In the genomic region with DNA sequence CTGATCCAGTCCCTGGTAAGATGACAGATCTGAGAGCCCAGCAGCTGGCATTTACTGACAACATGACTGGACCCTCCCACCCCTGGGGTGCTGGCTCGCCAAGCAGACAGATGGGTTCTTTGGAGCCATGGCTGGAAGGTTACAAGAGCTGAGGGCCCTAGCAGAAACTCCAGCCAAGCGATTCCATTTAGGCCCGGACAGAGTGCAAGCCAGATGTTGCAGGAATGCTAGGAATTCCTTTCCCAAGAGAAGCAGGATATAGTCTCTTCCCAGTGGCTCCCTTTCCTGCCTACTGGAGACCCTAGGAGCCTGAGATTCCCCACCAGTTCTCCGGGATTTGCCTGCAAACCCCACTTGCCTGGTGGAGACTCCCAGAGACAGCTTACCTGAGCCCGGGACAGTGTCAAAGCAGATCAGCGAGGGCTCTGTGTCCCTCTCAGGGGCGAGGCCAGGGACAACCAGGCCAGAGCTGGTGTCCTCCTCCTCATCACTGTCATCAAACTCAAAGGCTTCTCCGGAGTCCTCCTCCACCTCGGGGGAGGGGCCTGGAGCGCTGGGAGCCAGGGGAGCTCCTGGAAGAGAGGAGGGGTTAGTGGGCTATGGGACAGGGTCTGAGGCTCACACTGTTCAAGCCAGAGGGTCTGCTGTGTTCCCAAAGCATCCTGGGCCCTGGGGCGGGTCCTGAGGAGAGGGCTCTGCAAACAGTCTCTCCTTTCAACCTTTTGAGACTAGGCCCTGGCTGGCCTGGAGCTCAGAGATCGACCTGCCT, we compare ENCODE assay signal across 7 mouse cellular contexts. TPM values are rescaled to one million over a fixed set of nuclear protein-coding genes. Genes with fewer than 3 reads are reported as not detected.
A peak's percentile ranks its signal among the peaks of the same experiment; 100 is the strongest.
DNase-seq lines count a peak whose midpoint lies in the region; ATAC-seq lines count a peak whose summit lies in the region.

No protein-coding gene starts in this region.

- WGBS in liver, embryonic 11.5 days, result 40% methylated on average over 12 of the region's 12 CpGs
- WGBS in embryonic facial prominence, embryonic 11.5 days, result 16% methylated on average over 12 of the region's 12 CpGs
- 29% methylated on average over 12 of the region's 12 CpGs for WGBS in hindbrain, embryonic 14.5 days
- 26% methylated on average over 12 of the region's 12 CpGs for WGBS in neural tube, embryonic 13.5 days

- DNase-seq in liver, embryonic 11.5 days (ENCODE audit: low spot score), result no peak
- no peak for DNase-seq in liver
- peak; percentile 53 for DNase-seq in embryonic facial prominence, embryonic 11.5 days (ENCODE audit: low spot score)
- no peak for DNase-seq in hindbrain, embryonic 14.5 days (ENCODE audit: low spot score)
- DNase-seq in spleen, postnatal 36 days (ENCODE audit: low spot score in 2 of 2), result no peak
- DNase-seq in thymus, adult 18-20 months, result no peak

- ATAC-seq in liver, embryonic 11.5 days (replicated peaks; ENCODE audit: low FRiP score), result no peak
- no peak for ATAC-seq in embryonic facial prominence, embryonic 11.5 days (replicated peaks; ENCODE audit: insufficient number of reproducible peaks, low FRiP score, low TSS enrichment, low read depth)
- no peak for ATAC-seq in hindbrain, embryonic 14.5 days (ENCODE audit: low FRiP score)
- ATAC-seq in neural tube, embryonic 13.5 days (ENCODE audit: low read depth), result no peak

- H3K4me2 ChIP-seq in liver, embryonic 11.5 days, result no peak overlapping the region
- no peak overlapping the region for H3K4me2 ChIP-seq in embryonic facial prominence, embryonic 11.5 days (ENCODE audit: low read depth, low read length)
- H3K4me2 ChIP-seq in hindbrain, embryonic 14.5 days (replicated peaks), result no peak overlapping the region
- H3K4me2 ChIP-seq in neural tube, embryonic 13.5 days, result no peak overlapping the region

- H3K27me3 ChIP-seq in liver, embryonic 11.5 days (replicated peaks; ENCODE audit: control insufficient read depth, insufficient read depth, low read length), result no peaks in the 10 kb centered on the region
- no peaks in the 10 kb centered on the region for H3K27me3 ChIP-seq in embryonic facial prominence, embryonic 11.5 days (ENCODE audit: control insufficient read depth, insufficient read depth, low read length)
- no peaks in the 10 kb centered on the region for H3K27me3 ChIP-seq in hindbrain, embryonic 14.5 days (ENCODE audit: control insufficient read depth, insufficient read depth, low read length)
- no peaks in the 10 kb centered on the region for H3K27me3 ChIP-seq in neural tube, embryonic 13.5 days

- peak overlapping the region; percentile 57; the same call in 1 of the 2 replicates for H3K27ac ChIP-seq in liver, embryonic 11.5 days (ENCODE audit: low read depth, low read length)
- peak overlapping the region; percentile 62; the same call in 1 of the 2 replicates for H3K27ac ChIP-seq in embryonic facial prominence, embryonic 11.5 days (replicated peaks; ENCODE audit: low read depth, low read length)
- 0 out of 2 replicates have a peak overlapping the region, but pooled peaks have one; percentile 0 for H3K27ac ChIP-seq in hindbrain, embryonic 14.5 days
- H3K27ac ChIP-seq in neural tube, embryonic 13.5 days (replicated peaks), result peak overlapping the region; percentile 52

- H3K4me3 ChIP-seq in liver, embryonic 11.5 days (ENCODE audit: low read depth, low read length), result no peak overlapping the region
- H3K4me3 ChIP-seq in embryonic facial prominence, embryonic 11.5 days (ENCODE audit: low read depth, low read length), result no peak overlapping the region
- no peak overlapping the region for H3K4me3 ChIP-seq in hindbrain, embryonic 14.5 days (replicated peaks; ENCODE audit: low read length)
- H3K4me3 ChIP-seq in neural tube, embryonic 13.5 days, result no peak overlapping the region

- H3K9me3 ChIP-seq in liver, embryonic 11.5 days (ENCODE audit: control insufficient read depth, low read length), result no peaks in the 10 kb centered on the region
- H3K9me3 ChIP-seq in embryonic facial prominence, embryonic 11.5 days (replicated peaks; ENCODE audit: control insufficient read depth, low read length), result no peaks in the 10 kb centered on the region
- H3K9me3 ChIP-seq in hindbrain, embryonic 14.5 days (ENCODE audit: control insufficient read depth, low read length), result no peaks in the 10 kb centered on the region
- no peaks in the 10 kb centered on the region for H3K9me3 ChIP-seq in neural tube, embryonic 13.5 days

- no peak overlapping the region for H3K9ac ChIP-seq in liver, embryonic 11.5 days (ENCODE audit: low read depth, low read length)
- peak overlapping the region; percentile 22; the same call in 1 of the 2 replicates for H3K9ac ChIP-seq in embryonic facial prominence, embryonic 11.5 days (replicated peaks; ENCODE audit: low read length)
- no peak overlapping the region for H3K9ac ChIP-seq in hindbrain, embryonic 14.5 days
- H3K9ac ChIP-seq in neural tube, embryonic 13.5 days, result peak overlapping the region; percentile 34; the same call in 1 of the 2 replicates

- H3K4me1 ChIP-seq in liver, embryonic 11.5 days (replicated peaks; ENCODE audit: control insufficient read depth, insufficient read depth, low read length), result peaks cover 3% of the 10 kb centered on the region; the same call in 1 of the 2 replicates
- H3K4me1 ChIP-seq in embryonic facial prominence, embryonic 11.5 days (ENCODE audit: control insufficient read depth, insufficient read depth, low read length), result no peaks in the 10 kb centered on the region
- peaks cover 10% of the 10 kb centered on the region; the same call in 1 of the 2 replicates for H3K4me1 ChIP-seq in hindbrain, embryonic 14.5 days (replicated peaks; ENCODE audit: control insufficient read depth, insufficient read depth, low read length)
- peaks cover 40% of the 10 kb centered on the region for H3K4me1 ChIP-seq in neural tube, embryonic 13.5 days (replicated peaks)

- no peaks in the 10 kb centered on the region for H3K36me3 ChIP-seq in liver, embryonic 11.5 days (ENCODE audit: control insufficient read depth, insufficient read depth, low read length)
- H3K36me3 ChIP-seq in embryonic facial prominence, embryonic 11.5 days (replicated peaks; ENCODE audit: control insufficient read depth, insufficient read depth, low read depth, low read length), result no peaks in the 10 kb centered on the region; the same call in none of the 2 replicates
- peaks cover 53% of the 10 kb centered on the region for H3K36me3 ChIP-seq in hindbrain, embryonic 14.5 days (replicated peaks; ENCODE audit: control insufficient read depth, insufficient read depth)
- peaks cover 87% of the 10 kb centered on the region for H3K36me3 ChIP-seq in neural tube, embryonic 13.5 days

RNA-seq across cellular contexts. Expression of gene Arhgef10l, which starts 54.8 kb away (rescaled TPM):
- polyA plus RNA-seq in liver, embryonic 11.5 days (2014; fragmentation: Nextera tagmentation; extraction: Ambion mirVana), result 5.0 and 6.7 TPM in 2 replicates
- 8.7 and 10.5 TPM in 2 replicates for polyA plus RNA-seq in embryonic facial prominence, embryonic 11.5 days (2014; fragmentation: Nextera tagmentation; extraction: Ambion mirVana)
- polyA plus RNA-seq in hindbrain, embryonic 14.5 days (2014; fragmentation: Nextera tagmentation; extraction: Ambion mirVana), result 19.6 and 21.9 TPM in 2 replicates
- 28.6 and 28.8 TPM in 2 replicates for polyA plus RNA-seq in neural tube, embryonic 13.5 days (2015; fragmentation: Nextera tagmentation; extraction: Ambion mirVana)

Comparison
In these comparisons a context has a peak if more than half of its experiments do, and no peak if none do; other contexts are left out.
1. H3K27ac ChIP-seq: peak in every context shown above with its lines; median percentile 62 in embryonic facial prominence, embryonic 11.5 days; 57 in liver, embryonic 11.5 days; 52 in neural tube, embryonic 13.5 days; 0 in hindbrain, embryonic 14.5 days.
2. H3K9ac ChIP-seq: peak in embryonic facial prominence, embryonic 11.5 days (single experiment) and neural tube, embryonic 13.5 days (single experiment); none in liver, embryonic 11.5 days (single experiment) and hindbrain, embryonic 14.5 days (single experiment).